Mouse (Mus musculus) CH12.LX (cell line): ENCODE measurements at regions not wholly inside any gene's neighbourhood (a gene's known extent, or its start where the extent isn't known, plus 50 kb on each side); places are given as distances from the start of the nearest gene placed in this dataset.

Experiments used
- CHD2 ChIP-seq: IDR thresholded peaks from 2 replicates; pipeline ENCODE4 v1.6.1; 2011; ENCODE audit warnings: low read length, improper control_type of control experiment
- CTCF ChIP-seq, 2 experiments: IDR thresholded peaks in 1 of 2; conservative IDR thresholded peaks in 1 of 2; 2 replicates each; pipeline ENCODE4 v1.5.1; 2011 to 2012; ENCODE audit warnings: low read depth in 2 of 2, low read length in 2 of 2, improper control_type of control experiment in 1 of 2, inconsistent platforms in 1 of 2, mild to moderate bottlenecking in 1 of 2, moderate library complexity in 1 of 2
- EP300 ChIP-seq: IDR thresholded peaks from 2 replicates; pipeline ENCODE4 v1.6.1; 2011; ENCODE audit warnings: low read length, improper control_type of control experiment
- HCFC1 ChIP-seq: IDR thresholded peaks from 2 replicates; pipeline ENCODE4 v1.6.1; 2012; ENCODE audit warnings: low read depth, mild to moderate bottlenecking, inconsistent platforms, low read length, improper control_type of control experiment
- JUN ChIP-seq: IDR thresholded peaks from 2 replicates; pipeline ENCODE4 v1.6.1; 2011; ENCODE audit warnings: low read depth, mild to moderate bottlenecking, low read length, improper control_type of control experiment, moderate library complexity; ENCODE audit not compliant: insufficient read depth
- NRF1 ChIP-seq: IDR thresholded peaks from 2 replicates; pipeline ENCODE4 v1.6.1; 2014; ENCODE audit warnings: low read depth, mild to moderate bottlenecking, inconsistent platforms, low read length, improper control_type of control experiment, moderate library complexity
- POLR2A ChIP-seq: IDR thresholded peaks from 2 replicates; pipeline ENCODE4 v1.6.1; 2011; ENCODE audit warnings: low read depth, mild to moderate bottlenecking, improper control_type of control experiment, low read length
- POLR2AphosphoS2 ChIP-seq: IDR thresholded peaks from 2 replicates; pipeline ENCODE4 v1.6.1; 2011; ENCODE audit warnings: low read depth, low read length, improper control_type of control experiment
- SMC3 ChIP-seq: IDR thresholded peaks from 2 replicates; pipeline ENCODE4 v1.6.1; 2011; ENCODE audit warnings: low read depth, low read length, improper control_type of control experiment
- USF1 ChIP-seq: IDR thresholded peaks from 2 replicates; pipeline ENCODE4 v1.6.1; 2014; ENCODE audit warnings: low read depth, mild to moderate bottlenecking, inconsistent platforms, low read length, improper control_type of control experiment
- ZC3H11A ChIP-seq: IDR thresholded peaks from 2 replicates; pipeline ENCODE4 v1.6.1; 2012; ENCODE audit warnings: low read depth, mild to moderate bottlenecking, inconsistent platforms, low read length, improper control_type of control experiment

GRCm38 (mm10) chr3:45681410-45681809, 303.2 kb downstream of the Pcdh10 start:
- TF ChIP-seq USF1, result no peak
- no peak for TF ChIP-seq CHD2
- TF ChIP-seq SMC3, result no peak
- no peak for TF ChIP-seq CTCF (conservative IDR thresholded peaks at IDR 0.05 in 1 of 2, IDR thresholded peaks at IDR 0.05 in 1 of 2; ENCODE audit: low read depth in 2 of 2, low read length in 2 of 2)
- no peak for TF ChIP-seq POLR2A
- TF ChIP-seq POLR2AphosphoS2, result no peak
- no peak for TF ChIP-seq NRF1
- no peak for TF ChIP-seq EP300
- TF ChIP-seq ZC3H11A, result no peak
- TF ChIP-seq HCFC1, result no peak
- no peak for TF ChIP-seq JUN
